Mouse (Mus musculus) left cerebral cortex, adult 18-20 months (tissue): Measurements from ENCODE around the gene Git2. TPM values are rescaled to one million over a fixed set of nuclear protein-coding genes. Genes with fewer than 3 reads are reported as not detected.

Source experiments
- DNase-seq, 2 experiments: peaks; one replicate each; pipeline ENCODE4 v3.0.0; 2021 to 2022; ENCODE audit warnings: low spot score in 2 of 2, mixed read lengths in 1 of 2
- total RNA-seq, 2 experiments: library from RNA; stranded (reverse); gene quantifications; 2 replicates each; pipeline ENCODE4 v1.2.3; 2021

Gene Git2
- total RNA-seq, 2 experiments from 2014 or later: 39.2 to 49.6 TPM

DNA sequence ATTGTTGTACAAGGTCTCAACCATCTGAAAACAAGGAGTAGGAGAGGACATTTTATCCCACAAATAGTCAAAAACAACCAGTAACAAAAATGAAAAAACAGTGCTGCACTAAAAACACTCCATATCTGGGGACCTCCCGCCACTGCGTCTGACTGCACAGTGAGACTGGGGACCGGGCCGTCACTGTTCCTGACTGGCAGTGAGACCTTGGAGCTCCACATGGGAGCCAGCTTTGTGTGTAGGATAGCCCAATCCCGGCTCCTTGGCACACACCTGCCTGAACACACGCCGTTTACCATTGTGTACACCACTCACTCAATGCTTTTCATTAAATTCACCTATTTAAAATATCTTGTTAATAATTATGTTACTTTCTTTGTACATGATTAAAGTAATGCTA lies 8.1 kb downstream of the Git2 start:
- no peak for DNase-seq

DNA sequence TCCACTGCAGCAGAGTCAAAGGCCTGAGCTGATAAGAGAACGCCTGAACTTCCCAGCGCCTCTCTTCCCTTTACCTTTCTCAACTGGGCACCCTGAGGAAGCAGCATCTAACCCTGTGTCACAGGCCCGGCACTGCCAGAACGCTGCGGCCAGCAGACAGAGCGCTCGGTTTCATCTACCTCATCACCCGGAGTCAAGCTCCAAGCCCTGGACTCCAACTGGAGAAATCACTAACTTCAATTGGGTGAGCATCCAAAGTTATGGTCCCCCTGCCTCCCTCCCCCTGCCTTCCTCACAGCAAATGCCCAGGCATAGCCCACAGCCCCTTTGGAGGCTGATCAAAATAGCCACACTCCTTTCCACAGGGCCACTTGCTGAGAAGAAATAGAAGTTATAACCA lies 8.6 kb downstream of the Git2 start:
- no peak for DNase-seq

DNA sequence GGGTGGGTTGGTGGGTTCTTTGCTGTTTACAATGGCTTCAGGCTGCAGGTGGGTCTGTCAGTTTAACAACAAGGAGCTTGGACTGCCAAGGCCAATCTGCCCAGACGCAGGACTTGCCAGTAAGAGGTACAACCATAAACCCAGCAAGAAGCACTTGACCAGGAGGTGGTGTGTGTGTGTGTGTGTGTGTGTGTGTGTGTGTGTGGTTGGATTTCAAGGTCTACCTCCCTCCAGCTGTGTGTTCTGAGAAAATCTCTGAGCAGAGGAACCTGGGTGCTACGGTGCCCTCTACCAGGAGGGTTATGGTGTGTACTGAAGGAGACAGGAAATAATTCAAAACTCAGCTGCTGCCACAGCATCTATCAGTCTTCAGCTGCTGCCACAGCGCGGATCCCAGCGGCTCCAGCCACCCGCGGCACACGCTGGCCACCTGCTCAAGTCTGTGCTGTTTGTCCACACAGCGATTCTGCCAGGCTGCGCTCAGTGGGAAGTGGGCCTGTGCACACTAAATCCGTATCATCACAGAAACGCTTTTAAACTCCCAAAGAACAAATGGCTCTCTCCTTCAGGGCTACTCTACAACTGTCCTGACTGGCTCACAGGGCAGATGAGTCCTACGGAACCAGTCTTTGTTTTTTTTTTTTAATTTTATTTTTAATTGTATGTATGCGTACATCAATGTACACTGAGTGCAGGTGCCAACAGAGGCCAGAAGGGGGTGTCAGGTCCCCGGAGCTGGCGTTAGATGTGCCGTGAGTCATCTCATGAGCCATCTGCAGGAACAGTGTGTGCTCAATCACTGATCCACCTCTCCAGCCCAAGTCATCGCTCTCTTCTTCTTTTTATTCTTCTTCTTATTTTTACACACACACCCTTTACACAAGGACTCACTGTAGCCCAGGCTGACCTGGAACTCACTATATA lies 10.2 kb downstream of the Git2 start:
- DNase-seq: peak in 1 of 2 experiments; percentile 39

DNA sequence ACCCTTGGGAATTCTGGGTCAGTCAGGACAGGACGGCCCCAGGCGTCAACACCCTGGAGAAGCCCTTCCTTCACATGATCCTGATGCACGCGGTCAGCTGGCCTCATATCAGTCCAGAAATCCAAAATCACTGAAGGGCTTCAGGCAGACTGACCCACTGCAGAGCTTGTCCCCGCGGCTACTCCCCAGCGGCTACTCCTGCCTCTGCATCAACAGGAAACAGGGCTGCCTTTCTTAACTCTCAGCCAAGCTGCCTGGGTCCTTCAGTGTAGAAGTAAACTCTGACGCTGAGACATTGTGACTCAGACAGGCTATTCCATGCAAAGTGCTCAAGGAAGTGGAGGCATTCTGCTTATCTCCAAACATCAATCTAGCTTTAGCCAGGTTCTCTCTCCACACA lies 13.3 kb downstream of the Git2 start:
- DNase-seq: no peak

DNA sequence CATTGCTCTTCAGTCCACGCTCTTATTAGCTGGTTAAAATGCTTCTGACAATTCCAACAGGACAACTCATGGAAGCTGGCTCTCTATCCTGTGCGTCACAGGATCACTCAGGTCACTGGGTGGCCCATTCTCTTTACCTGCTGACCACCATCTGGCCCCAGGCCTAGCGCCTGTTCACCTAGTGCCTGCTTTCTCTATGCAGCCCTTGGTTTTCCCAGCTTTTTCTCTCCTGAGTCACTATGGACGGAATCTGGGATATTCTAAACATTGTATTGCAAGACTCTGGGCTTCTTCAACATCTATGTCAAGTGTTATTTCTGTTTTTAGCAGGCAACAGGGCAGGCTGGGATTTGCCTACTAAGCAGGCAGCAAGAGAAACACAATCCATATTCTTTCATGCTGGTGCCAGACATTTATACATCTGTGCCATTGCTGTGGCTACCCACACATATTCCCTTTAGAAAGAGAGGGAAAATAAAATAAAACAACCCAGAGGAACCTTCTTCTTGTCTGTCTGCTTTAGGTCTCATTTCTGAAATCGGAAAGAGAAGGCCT lies 15.7 kb downstream of the Git2 start:
- no peak for DNase-seq

DNA sequence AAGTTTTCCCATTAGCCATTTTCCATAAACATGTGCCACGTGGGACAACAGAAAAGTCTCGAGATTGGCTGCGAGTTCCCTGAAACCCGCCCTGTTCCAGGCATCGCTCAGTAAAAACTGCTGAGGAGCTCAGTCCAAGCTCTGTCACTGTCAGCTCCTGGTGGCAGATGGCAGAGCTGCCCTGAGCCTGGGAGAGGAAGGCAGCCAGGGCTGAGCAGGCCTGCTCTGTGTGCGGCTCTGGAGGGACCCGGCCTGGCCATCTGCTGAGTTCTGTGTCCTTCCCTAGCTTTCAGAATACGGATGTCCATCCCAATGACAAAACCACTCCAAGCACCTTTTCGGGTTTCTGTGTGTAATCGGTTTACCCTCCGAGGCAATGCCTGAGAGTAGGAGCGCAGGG lies 21.9 kb downstream of the Git2 start:
- DNase-seq: no peak

DNA sequence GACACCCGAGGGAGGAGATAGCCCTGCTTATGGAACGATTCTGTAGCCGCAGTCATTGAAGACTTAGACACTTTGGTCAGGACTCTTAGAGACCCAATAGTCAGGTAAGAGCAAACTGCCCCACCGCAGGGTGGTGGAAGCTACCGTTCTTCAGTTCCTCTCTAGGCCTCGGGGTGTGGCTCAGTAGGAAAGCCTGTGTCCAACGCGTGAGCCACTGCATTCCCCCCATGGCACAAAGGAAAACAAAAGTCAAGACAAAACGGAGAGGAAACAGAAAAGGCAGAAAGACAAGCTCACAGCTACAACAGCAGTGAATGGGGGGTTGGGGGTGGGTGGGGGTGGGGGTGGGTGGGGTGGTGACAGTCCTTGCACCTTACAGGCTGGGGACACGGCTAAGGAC lies 22.9 kb downstream of the Git2 start:
- no peak for DNase-seq

DNA sequence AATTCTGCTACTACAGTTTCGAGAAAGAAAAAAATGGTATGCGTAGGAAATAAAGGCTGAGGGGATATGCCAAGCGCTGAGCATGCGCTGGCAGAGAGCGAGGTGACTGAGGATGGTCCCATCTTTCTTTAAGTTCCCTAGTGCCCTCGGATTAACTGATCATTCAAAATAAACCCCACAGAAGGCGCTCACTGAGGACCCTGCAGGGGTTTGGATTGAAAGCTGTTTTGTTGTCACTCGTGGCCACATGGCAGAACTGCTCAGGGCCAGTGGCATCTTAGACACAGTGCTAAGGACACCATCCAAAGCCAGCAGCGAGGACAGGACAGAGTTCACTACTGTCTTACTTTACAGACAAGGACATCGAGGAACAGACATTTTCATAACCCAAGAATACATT lies 25.0 kb downstream of the Git2 start:
- no peak for DNase-seq

DNA sequence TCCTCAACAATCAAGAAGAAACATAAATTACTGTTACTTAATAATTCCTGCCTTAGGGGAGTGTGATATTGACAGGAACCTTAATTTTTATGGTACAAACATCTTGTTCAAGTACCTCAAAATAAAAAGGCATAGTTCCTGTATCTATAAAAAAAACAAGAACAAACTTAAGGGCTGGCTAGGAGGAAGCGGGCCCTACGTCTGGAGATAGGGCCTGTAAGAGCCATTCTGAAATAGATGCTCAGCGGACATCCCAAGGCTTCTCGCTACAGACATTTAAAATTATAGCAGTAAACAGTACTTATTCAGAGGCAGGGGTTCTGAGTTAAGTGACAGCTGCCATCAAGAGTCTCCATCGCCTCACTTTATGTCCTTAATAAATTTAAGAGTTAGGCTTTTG lies 27.8 kb downstream of the Git2 start:
- no peak for DNase-seq

DNA sequence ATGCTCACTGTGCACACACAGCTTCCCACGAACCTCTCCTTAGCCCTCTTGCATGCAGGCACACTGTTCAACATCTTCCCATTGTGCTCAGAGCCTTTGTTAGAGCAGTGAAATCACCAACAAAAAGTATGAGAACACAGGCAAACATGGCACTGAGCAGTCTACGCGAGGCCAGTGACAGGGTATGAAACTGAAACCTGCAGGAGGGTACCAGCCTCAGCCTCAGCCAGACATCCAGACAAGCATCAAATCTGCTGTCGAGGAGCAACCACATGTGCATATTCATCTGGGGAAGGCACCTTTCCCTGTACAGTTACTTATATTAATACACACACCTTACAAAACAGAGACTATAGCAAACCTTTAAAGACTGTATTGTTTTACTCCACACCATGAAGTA lies 28.4 kb downstream of the Git2 start:
- DNase-seq: no peak

DNA sequence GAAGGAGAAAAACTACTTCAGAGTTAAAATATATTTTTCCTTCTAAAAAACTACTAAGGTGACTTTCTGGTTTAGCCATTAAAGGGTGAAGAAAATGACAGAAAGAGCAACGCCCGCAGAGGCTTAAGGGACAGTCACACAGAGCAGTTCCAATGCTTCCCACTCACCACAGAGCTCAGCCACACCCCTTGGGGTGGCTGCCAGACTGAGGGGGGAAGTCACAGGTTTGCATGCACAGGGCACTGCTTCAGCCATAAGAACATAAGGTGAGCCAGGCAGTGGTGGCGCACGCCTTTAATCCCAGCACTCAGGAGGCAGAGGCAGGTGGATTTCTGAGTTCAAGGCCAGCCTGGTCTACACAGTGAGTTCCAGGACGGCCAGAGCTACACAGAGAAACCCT lies 29.7 kb downstream of the Git2 start:
- no peak for DNase-seq

DNA sequence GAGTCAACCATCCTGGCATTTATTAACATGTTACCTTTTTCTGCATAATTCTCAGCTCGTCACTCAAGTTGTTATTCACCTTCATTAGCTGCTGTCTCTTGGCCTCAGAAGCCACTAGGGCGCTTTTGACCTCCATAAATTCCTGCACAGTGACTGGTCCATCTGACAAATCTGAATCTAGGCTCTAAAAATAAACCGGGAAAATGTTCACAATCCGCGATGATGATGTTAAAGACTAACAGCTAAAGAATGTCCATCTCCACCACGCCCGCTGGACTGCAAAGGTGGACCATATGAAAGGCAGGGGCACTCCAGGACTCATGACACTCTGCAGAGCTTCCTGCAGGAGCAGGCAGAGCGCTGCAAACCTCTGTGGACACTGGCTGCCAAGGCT lies 31.6 kb downstream of the Git2 start:
- no peak for DNase-seq

DNA sequence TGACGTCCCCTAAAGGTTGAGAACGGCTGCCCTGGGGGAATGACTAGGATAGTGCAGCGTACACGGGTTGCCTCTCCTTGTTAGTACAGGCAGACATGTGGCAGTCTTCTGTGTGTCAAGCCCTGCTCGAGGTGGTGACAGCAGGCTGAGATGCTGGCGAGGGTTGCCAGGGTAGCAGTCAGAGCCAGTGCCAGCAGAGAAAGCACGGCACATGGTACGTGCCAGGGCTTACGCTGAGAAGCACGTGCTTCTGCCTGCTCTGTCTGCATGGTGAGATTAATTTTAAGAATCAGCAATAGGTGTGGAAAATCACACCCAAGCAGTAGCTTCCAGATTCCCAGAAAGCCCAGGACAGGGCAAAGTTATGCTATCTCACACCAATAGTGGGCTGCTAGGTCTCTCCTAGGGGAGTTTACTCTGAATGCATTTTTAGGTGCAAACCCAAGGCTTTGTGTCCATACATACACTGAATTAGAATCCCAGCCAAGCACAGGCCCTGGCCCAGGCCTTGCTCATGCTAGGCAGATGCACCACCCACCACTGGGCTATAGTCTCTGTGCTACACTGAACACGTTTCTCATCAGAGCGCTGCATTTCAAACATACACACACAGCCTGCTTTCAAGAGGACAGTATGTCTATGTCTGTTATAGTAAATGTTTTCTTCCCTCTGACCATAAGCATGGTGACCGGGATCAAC lies 32.2 kb downstream of the Git2 start:
- peak in 1 of 2 experiments; percentile 29 for DNase-seq

DNA sequence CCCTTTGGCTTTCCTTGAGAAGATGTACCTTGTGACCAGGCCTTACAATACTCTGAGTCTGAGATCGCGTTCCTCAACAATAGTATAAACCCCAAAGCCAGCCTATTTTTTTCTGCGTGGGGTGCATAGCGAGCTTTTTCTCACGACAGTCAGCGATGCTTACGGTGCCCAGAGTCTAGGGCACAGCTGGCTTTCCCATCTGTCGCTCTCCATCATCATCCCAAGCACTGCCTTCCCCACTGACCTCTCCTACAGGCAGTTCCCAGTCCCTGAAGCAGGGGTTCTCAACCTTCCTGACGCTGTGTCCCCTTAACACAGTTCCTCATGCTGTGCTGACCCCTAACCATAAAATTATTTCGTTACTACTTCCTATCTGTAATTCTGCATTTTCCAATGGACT lies 32.7 kb downstream of the Git2 start:
- no peak for DNase-seq

DNA sequence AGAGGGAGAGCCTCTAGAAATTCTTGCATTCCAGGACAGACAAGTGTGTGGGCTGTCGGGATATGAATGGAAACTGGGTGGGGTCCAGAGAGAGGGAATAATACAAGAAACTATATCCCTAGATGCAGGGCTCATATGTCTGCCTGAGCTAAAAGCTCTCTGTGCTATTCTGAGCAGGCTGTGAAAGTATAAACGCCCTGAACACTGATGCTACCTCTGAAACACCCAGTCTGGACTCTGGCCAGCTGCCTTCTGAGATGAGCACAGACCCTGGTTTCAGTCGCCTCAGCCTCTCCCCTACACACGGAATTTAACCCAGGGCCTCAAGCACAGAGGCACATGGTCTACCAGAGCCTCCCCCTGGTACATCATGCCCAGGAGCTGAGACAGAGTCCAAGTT lies 34.7 kb downstream of the Git2 start:
- DNase-seq: no peak

DNA sequence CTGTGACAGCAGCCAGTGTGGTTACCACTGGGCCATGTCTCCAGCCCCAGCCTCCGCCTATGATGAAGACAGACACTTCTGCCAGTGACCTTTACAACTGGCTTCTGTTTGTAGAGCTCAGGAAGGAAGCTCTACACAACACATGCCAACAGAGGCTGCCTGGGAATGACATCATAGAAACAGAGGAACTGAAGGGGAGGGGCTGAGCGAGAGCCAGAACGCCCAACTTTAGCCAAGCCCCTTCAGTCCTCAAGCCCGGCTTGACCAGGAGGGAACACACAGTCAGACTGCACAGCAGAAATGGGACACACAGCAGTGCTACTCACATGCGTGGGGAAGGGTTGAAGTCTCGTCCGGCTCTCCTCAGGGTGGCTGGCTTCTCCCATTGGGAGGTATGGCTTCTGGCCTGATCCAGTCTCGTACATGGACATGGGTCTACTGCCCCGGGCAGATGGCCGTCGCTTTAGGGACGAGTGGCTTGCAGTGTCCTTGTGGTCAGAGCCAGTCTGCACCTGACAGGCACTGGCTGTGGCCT lies 36.5 kb downstream of the Git2 start:
- no peak for DNase-seq

DNA sequence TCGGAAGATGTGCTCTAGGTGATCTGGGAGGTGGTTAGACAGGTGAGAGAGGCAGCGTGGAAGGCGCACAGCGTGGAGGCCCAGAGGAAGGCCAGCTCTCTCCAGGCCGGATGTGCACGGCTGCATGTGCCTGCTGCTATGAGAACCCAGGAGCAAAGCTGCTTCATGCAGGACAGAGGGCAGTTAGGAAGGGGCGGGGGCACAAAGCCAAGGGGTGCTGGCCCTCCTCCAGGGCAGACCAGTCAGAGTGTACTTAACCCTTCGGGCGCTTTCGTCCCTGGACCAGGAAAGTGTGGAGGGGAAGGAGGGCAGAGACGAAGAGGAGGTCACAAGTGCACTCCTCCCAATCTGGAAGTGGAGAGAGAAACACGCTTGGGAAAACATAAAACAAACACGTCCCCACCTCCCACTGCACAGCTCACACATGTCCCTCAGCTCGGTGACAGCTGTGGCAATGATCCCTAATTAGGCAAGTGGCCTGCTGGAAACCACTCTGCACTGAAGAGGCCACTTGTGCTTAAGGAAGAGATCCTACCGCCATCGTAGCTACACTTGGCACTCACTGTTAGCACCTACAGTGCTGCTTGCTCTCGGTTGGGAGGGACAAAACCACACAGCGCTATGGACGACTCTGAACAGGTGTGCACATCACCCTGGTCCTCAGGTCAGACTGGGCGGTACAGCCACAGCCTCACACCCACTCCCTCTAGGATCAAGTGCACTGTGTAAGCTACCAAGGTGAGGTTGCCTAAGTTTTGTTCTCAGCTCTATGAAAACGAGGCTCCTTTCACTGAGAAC lies 38.0 kb downstream of the Git2 start:
- no peak for DNase-seq

DNA sequence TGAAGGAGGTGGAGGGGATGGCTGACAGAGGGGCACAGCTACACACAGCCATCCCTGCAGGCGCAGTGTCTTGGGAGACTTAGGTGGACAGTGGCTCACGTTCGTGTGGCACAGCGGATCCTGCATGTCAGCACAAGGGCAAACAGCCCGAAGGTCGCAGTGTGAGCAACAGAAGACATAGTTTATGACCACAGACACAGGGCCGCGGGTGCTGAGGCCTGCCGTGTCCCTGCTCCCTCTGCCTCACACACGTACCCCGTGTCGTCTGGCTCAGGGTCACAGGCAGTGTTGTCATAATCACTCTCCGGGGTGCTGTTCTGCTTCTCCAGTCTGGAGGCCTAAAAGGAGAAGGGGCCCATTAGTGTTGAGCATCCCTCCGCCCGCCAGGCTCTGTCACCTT lies 41.7 kb downstream of the Git2 start:
- no peak for DNase-seq

DNA sequence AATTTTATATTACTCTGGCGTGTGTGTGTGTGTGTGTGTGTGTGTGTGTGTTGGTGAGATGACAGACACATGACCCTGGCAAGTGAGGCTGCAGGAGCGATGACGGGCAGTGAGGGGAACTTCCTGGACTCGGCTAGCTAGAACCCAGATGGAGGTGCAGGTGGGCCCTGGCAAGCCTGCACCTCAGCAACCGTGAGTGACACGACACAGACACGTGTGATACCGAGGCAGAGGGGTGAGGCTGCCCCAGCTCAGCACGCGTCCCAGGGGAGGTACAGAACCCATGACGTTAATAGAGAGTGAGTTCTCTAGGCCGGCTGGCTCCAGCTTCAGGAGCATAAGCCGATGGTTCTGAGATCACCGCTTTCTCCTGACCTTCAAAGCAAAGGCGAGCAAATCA lies 43.3 kb downstream of the Git2 start:
- DNase-seq: no peak

DNA sequence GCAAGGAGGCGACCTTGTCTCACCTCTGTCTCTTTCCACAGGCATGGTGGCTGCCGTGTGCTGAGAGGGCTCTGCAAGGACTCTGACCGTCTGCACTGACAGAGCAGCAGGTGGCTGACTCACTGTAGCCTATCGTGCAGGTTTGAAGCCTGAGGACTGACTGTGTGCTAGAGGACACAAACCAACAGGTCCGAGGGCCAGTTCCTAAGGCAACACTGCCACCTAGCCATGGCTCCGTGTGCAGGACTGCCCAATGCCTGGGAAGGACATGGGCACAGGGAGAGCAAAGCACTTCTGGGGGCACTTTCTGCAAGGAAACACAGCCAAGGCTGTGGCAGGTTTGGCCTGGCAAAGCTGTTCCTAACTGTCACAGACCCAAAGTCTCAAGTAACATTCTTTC lies 43.8 kb downstream of the Git2 start:
- DNase-seq: no peak

DNA sequence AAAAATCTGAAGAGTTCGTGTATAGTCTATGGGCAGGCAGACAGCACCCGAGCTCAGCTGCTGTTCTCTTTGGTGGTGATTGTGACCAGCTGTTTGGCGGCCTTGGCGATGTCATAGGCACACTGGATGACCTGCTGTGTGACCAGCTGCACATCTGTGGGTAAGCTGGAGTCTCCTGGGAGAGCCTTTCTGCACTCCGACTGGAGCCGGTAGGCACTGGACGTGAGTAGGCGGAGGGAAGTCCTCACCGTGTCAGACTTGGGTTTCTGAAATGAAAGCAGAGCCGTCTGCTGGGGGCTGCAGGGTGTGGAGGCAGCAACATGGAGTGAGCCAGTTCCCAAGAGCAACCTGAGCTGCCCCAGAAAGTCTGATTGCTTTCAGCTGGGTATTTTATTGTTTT lies 45.2 kb downstream of the Git2 start:
- no peak for DNase-seq
